Mouse (Mus musculus) brain, embryonic 14.5 days (tissue): Measurements from ENCODE around the gene Cpa3.

Experiments
- CTCF ChIP-seq: fragments of 200-500 bp; IDR thresholded peaks from 2 replicates; pipeline ENCODE4 v1.5.1; 2012; ENCODE audit warnings: inconsistent platforms, mild to moderate bottlenecking, moderate library complexity, borderline replicate concordance; ENCODE audit not compliant: insufficient read depth, insufficient read length; ENCODE audit errors: extremely low read depth
- POLR2A ChIP-seq: fragments of 200-500 bp; IDR thresholded peaks from 2 replicates; pipeline ENCODE4 v1.6.1; 2012; ENCODE audit warnings: mild to moderate bottlenecking, inconsistent platforms, borderline replicate concordance; ENCODE audit not compliant: poor library complexity, insufficient read depth, insufficient read length, severe bottlenecking; ENCODE audit errors: extremely low read depth

GRCm38 (mm10) chr3:20172394-20172793, 69.6 kb downstream of the Cpa3 start:
- TF ChIP-seq CTCF = no peak
- TF ChIP-seq POLR2A = no peak
